Mouse (Mus musculus): Measurements from ENCODE around the gene Tmem270. TPM values are rescaled to one million over a fixed set of nuclear protein-coding genes. Genes with fewer than 3 reads are reported as not detected.

The Tmem270 gene
- polyA plus RNA-seq, 1 experiment from 2014 or later = not detected

- Histone ChIP-seq H3K27me3 (ENCODE audit: control insufficient read depth, insufficient read depth, low read length) (no peaks in the 10 kb centered on the region), H3K4me2 (ENCODE audit: low read depth, low read length) (no peak overlapping the region), H3K4me1 (ENCODE audit: control insufficient read depth, insufficient read depth, low read length) (no peaks in the 10 kb centered on the region), H3K36me3 (replicated peaks; ENCODE audit: control insufficient read depth, insufficient read depth, low read depth, low read length) (no peaks in the 10 kb centered on the region), H3K4me3 (ENCODE audit: low read depth, low read length) (no peak overlapping the region), H3K9me3 (replicated peaks; ENCODE audit: control insufficient read depth, low read length) (no peaks in the 10 kb centered on the region), H3K27ac (replicated peaks; ENCODE audit: low read depth, low read length) (no peak overlapping the region), H3K9ac (replicated peaks; ENCODE audit: low read length) (no peak overlapping the region)
- WGBS = 80% methylated on average over 8 of the region's 8 CpGs
- ATAC-seq (replicated peaks; ENCODE audit: insufficient number of reproducible peaks, low FRiP score, low TSS enrichment, low read depth) = no peak
- no peak for DNase-seq (ENCODE audit: low spot score)
Measured at GRCm38 (mm10) chr5:134891552-134891951, 15.0 kb downstream of the Tmem270 start.

- H3K4me2 ChIP-seq (ENCODE audit: low read depth, low read length) = no peak overlapping the region
- no peak overlapping the region for H3K4me3 ChIP-seq (ENCODE audit: low read depth, low read length)
- H3K27ac ChIP-seq (replicated peaks; ENCODE audit: low read depth, low read length) = no peak overlapping the region
- WGBS = 66% methylated on average over 6 of the region's 6 CpGs
- H3K9ac ChIP-seq (replicated peaks; ENCODE audit: low read length) = no peak overlapping the region
- H3K27me3 ChIP-seq (ENCODE audit: control insufficient read depth, insufficient read depth, low read length) = no peaks in the 10 kb centered on the region
- no peak for DNase-seq (ENCODE audit: low spot score)
- H3K4me1 ChIP-seq (ENCODE audit: control insufficient read depth, insufficient read depth, low read length) = no peaks in the 10 kb centered on the region
- no peaks in the 10 kb centered on the region for H3K9me3 ChIP-seq (replicated peaks; ENCODE audit: control insufficient read depth, low read length)
- H3K36me3 ChIP-seq (replicated peaks; ENCODE audit: control insufficient read depth, insufficient read depth, low read depth, low read length) = no peaks in the 10 kb centered on the region
- ATAC-seq (replicated peaks; ENCODE audit: insufficient number of reproducible peaks, low FRiP score, low TSS enrichment, low read depth) = no peak
Measured at GRCm38 (mm10) chr5:134890601-134891054, 15.9 kb downstream of the Tmem270 start.

DNA sequence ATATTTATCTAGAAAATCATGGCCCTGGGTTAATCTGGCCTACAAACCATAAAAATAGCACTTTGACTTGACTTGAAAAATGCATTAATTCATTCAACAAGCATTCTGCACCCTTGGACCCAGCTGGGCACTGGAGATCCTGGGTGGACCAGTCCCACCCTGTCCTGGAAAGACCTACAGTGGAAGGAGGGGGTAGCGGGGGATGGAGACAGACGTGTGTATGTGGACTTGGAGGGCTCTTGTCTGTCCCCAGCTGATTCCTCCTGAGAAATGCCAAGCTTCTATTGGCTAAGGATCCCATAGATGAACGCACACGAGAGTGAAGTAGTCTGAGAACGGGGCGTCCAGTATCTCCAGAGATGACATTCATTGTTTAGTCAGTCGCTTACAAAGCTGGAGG, 18.0 kb downstream of the Tmem270 start:
- Histone ChIP-seq H3K27me3 (ENCODE audit: control insufficient read depth, insufficient read depth, low read length) (no peaks in the 10 kb centered on the region), H3K27ac (replicated peaks; ENCODE audit: low read depth, low read length) (no peak overlapping the region), H3K9ac (replicated peaks; ENCODE audit: low read length) (no peak overlapping the region), H3K9me3 (replicated peaks; ENCODE audit: control insufficient read depth, low read length) (no peaks in the 10 kb centered on the region), H3K4me1 (ENCODE audit: control insufficient read depth, insufficient read depth, low read length) (no peaks in the 10 kb centered on the region), H3K4me2 (ENCODE audit: low read depth, low read length) (no peak overlapping the region), H3K36me3 (replicated peaks; ENCODE audit: control insufficient read depth, insufficient read depth, low read depth, low read length) (no peaks in the 10 kb centered on the region), H3K4me3 (ENCODE audit: low read depth, low read length) (no peak overlapping the region)
- ATAC-seq (replicated peaks; ENCODE audit: insufficient number of reproducible peaks, low FRiP score, low TSS enrichment, low read depth) (no peak), DNase-seq (ENCODE audit: low spot score) (no peak)
- 87% methylated on average over 7 of the region's 7 CpGs for WGBS

DNA sequence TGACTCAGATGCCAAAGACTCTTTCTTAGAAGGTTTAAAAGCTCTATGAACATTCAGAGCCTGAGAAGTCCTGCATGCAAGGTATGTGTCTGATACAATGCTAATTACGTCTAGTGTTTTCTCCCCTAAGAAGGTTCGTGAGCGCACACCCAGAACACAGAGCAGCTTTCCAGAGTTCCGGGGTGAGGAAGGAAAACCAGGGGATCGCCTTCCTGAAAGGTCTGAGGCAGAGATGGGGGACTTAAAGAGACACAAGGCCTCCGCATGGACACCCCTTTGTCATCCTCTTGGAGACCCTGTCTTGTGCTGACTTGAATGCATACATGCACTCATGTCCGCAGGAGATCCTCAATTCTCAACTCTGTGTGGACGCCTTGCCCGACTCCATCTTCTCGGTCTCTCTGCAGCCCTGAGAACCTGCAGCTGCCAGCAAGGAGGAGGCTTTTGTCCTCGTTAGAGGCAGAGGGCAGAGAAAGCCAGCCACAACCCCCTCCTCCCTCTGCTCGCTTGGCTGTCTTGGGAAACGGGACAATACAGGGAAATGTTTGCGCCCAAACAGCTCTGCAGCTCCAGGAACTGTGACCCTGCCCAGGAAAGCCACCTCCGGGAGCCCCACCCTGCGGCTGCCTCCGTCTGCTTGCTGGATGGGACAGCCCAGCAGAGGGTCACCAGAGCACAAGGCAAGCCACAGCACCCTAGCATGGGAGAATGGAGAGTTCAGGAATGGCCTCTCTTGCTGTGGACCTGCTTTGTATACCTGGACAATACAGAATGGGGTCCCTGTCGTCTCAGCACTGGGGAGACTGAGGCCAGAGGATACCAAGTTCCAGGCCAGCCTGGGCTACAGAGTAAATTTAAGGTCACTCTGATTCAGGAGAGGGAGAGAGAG, 18.8 kb downstream of the Tmem270 start:
- Histone ChIP-seq H3K9ac (replicated peaks; ENCODE audit: low read length) (no peak overlapping the region), H3K4me1 (ENCODE audit: control insufficient read depth, insufficient read depth, low read length) (no peaks in the 10 kb centered on the region), H3K36me3 (replicated peaks; ENCODE audit: control insufficient read depth, insufficient read depth, low read depth, low read length) (no peaks in the 10 kb centered on the region), H3K4me2 (ENCODE audit: low read depth, low read length) (no peak overlapping the region), H3K27ac (replicated peaks; ENCODE audit: low read depth, low read length) (0 out of 2 replicates have a peak overlapping the region, but pooled peaks have one; percentile 16), H3K27me3 (ENCODE audit: control insufficient read depth, insufficient read depth, low read length) (no peaks in the 10 kb centered on the region), H3K4me3 (ENCODE audit: low read depth, low read length) (no peak overlapping the region), H3K9me3 (replicated peaks; ENCODE audit: control insufficient read depth, low read length) (no peaks in the 10 kb centered on the region)
- no peak for ATAC-seq (replicated peaks; ENCODE audit: insufficient number of reproducible peaks, low FRiP score, low TSS enrichment, low read depth)
- WGBS = 60% methylated on average over 18 of the region's 18 CpGs
- DNase-seq (ENCODE audit: low spot score) = no peak

DNA sequence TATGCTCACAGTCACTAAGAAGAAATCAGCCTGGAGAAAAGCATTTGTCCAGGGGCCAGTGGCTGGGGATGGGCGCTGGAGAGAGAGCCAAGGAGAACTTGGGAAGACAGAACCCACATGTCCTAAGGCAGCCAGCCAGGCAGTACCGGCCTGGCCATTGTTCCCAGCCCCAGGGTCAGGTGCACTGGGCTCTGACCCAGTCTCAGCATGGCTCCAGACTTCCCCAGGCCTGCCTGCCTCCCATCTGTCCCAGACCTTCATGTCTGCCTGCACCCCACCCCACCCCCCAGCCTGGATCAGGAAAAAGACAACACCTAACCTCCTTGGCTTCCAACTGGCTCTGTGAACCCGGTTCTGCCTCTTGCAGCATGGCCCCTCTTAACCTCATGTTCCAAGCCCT, 23.5 kb downstream of the Tmem270 start:
- Histone ChIP-seq H3K4me2 (ENCODE audit: low read depth, low read length) (no peak overlapping the region), H3K4me1 (ENCODE audit: control insufficient read depth, insufficient read depth, low read length) (no peaks in the 10 kb centered on the region), H3K27me3 (ENCODE audit: control insufficient read depth, insufficient read depth, low read length) (no peaks in the 10 kb centered on the region), H3K36me3 (replicated peaks; ENCODE audit: control insufficient read depth, insufficient read depth, low read depth, low read length) (no peaks in the 10 kb centered on the region), H3K4me3 (ENCODE audit: low read depth, low read length) (no peak overlapping the region), H3K9ac (replicated peaks; ENCODE audit: low read length) (no peak overlapping the region), H3K27ac (replicated peaks; ENCODE audit: low read depth, low read length) (no peak overlapping the region), H3K9me3 (replicated peaks; ENCODE audit: control insufficient read depth, low read length) (no peaks in the 10 kb centered on the region)
- WGBS = 60% methylated on average over 3 of the region's 3 CpGs
- DNase-seq (ENCODE audit: low spot score) (no peak), ATAC-seq (replicated peaks; ENCODE audit: insufficient number of reproducible peaks, low FRiP score, low TSS enrichment, low read depth) (no peak)

- 79% methylated on average over 10 of the region's 10 CpGs for WGBS
- no peak for ATAC-seq (replicated peaks; ENCODE audit: insufficient number of reproducible peaks, low FRiP score, low TSS enrichment, low read depth)
Measured at GRCm38 (mm10) chr5:134876801-134877200, 29.7 kb downstream of the Tmem270 start.

GRCm38 (mm10) chr5:134875245-134875644, 31.3 kb downstream of the Tmem270 start:
- H3K27me3 ChIP-seq (ENCODE audit: control insufficient read depth, insufficient read depth, low read length) = no peaks in the 10 kb centered on the region
- no peak for ATAC-seq (replicated peaks; ENCODE audit: insufficient number of reproducible peaks, low FRiP score, low TSS enrichment, low read depth)
- 91% methylated on average over 5 of the region's 5 CpGs for WGBS
- no peak for DNase-seq (ENCODE audit: low spot score)
- no peak overlapping the region for H3K4me2 ChIP-seq (ENCODE audit: low read depth, low read length)
- no peak overlapping the region for H3K9ac ChIP-seq (replicated peaks; ENCODE audit: low read length)
- H3K4me3 ChIP-seq (ENCODE audit: low read depth, low read length) = no peak overlapping the region
- no peaks in the 10 kb centered on the region for H3K4me1 ChIP-seq (ENCODE audit: control insufficient read depth, insufficient read depth, low read length)
- H3K9me3 ChIP-seq (replicated peaks; ENCODE audit: control insufficient read depth, low read length) = no peaks in the 10 kb centered on the region
- no peaks in the 10 kb centered on the region for H3K36me3 ChIP-seq (replicated peaks; ENCODE audit: control insufficient read depth, insufficient read depth, low read depth, low read length)
- H3K27ac ChIP-seq (replicated peaks; ENCODE audit: low read depth, low read length) = no peak overlapping the region

More at GRCm38 (mm10) chr5:134876801-134877200, 29.7 kb downstream of the Tmem270 start:
- no peaks in the 10 kb centered on the region for H3K36me3 ChIP-seq (replicated peaks; ENCODE audit: control insufficient read depth, insufficient read depth, low read depth, low read length)
- H3K4me2 ChIP-seq (ENCODE audit: low read depth, low read length) = no peak overlapping the region
- no peak overlapping the region for H3K9ac ChIP-seq (replicated peaks; ENCODE audit: low read length)
- H3K27ac ChIP-seq (replicated peaks; ENCODE audit: low read depth, low read length) = no peak overlapping the region
- no peak overlapping the region for H3K4me3 ChIP-seq (ENCODE audit: low read depth, low read length)
- no peak for DNase-seq (ENCODE audit: low spot score)
- no peaks in the 10 kb centered on the region for H3K9me3 ChIP-seq (replicated peaks; ENCODE audit: control insufficient read depth, low read length)
- no peaks in the 10 kb centered on the region for H3K27me3 ChIP-seq (ENCODE audit: control insufficient read depth, insufficient read depth, low read length)
- H3K4me1 ChIP-seq (ENCODE audit: control insufficient read depth, insufficient read depth, low read length) = no peaks in the 10 kb centered on the region
